Mouse (Mus musculus) cerebellum, adult 2 months (tissue): ENCODE measurements at regions not wholly inside any gene's neighbourhood (a gene's known extent, or its start where the extent isn't known, plus 50 kb on each side); places are given as distances from the start of the nearest gene placed in this dataset.
A peak's percentile ranks its signal among the peaks of the same experiment; 100 is the strongest.

Experiments
- DNase-seq, 2 experiments: peaks; one replicate each; pipeline ENCODE4 v3.0.0; 2021
- H3K27ac ChIP-seq: fragments of 200-500 bp; 2 replicates; pipeline ENCODE4 v1.5.1; 2012; ENCODE audit warnings: low read length, control low read depth, inconsistent platforms; ENCODE audit not compliant: insufficient read depth
- H3K27me3 ChIP-seq: fragments of 200-500 bp; 2 replicates; pipeline ENCODE4 v1.6.1; 2012; ENCODE audit warnings: inconsistent platforms, mild to moderate bottlenecking, low read length, moderate library complexity; ENCODE audit not compliant: control insufficient read depth, insufficient read depth
- H3K4me1 ChIP-seq: fragments of 200-500 bp; 2 replicates; pipeline ENCODE4 v1.6.1; 2011; ENCODE audit warnings: low read length; ENCODE audit not compliant: control insufficient read depth, insufficient read depth
- H3K4me3 ChIP-seq: fragments of 200-500 bp; replicated peaks from 2 replicates; pipeline ENCODE3; 2011; ENCODE audit warnings: mild to moderate bottlenecking, low read depth, low read length, control low read depth; ENCODE audit not compliant: insufficient read depth
- CTCF ChIP-seq: fragments of 200-500 bp; IDR thresholded peaks from 2 replicates; pipeline ENCODE4 v1.5.1; 2011; ENCODE audit warnings: low read depth, mild to moderate bottlenecking, control low read depth, low read length, moderate library complexity, borderline replicate concordance; ENCODE audit not compliant: insufficient read depth
- POLR2A ChIP-seq: fragments of 200-500 bp; IDR thresholded peaks from 2 replicates; pipeline ENCODE4 v1.6.1; 2011; ENCODE audit warnings: low read length, control low read depth, borderline replicate concordance; ENCODE audit not compliant: insufficient read depth
- WGBS: fragments of 180-500 bp; shearing (Covaris S2); methylation state at CpG from one replicate; pipeline ENCODE4 v1.1.7; 2018; 5-methylcytosine and 5-hydroxymethylcytosine counted together

- TF ChIP-seq POLR2A = no peak
- no peak for TF ChIP-seq CTCF
- Histone ChIP-seq H3K27me3 (no peaks in the 10 kb centered on the region; the same call in 1 of the 2 replicates), H3K4me1 (peaks cover 3% of the 10 kb centered on the region; the same call in 1 of the 2 replicates), H3K4me3 (no peak overlapping the region), H3K27ac (no peak overlapping the region)
- peak; percentile 34 to 67 for DNase-seq
- 48% methylated on average over 13 of the region's 13 CpGs for WGBS
Observed at GRCm38 (mm10) chr17:62507766-62508485, 373.2 kb downstream of the Efna5 start.

DNA sequence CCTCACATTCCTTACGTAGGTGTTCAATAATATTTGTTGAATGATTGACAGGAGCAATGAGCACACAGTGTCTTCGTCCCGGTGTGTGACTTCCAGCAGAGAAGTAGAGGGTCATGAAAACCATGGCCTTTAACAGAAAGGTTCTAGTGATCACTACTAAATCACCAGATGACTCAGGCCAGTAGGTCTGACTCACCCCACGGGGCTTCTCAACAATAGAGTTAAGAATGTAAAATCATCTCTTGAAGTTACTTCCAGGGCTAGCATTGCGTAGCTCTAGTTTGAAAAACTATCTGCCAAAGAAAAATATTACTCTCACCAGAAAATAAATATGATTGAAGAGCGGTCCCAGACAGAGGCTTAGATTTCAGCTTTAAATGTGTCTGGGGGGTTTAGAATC is 376.4 kb downstream of the Efna5 start:
- H3K27me3 ChIP-seq = no peaks in the 10 kb centered on the region; the same call in 1 of the 2 replicates
- no peak overlapping the region for H3K27ac ChIP-seq
- peaks cover 3% of the 10 kb centered on the region; the same call in 1 of the 2 replicates for H3K4me1 ChIP-seq
- H3K4me3 ChIP-seq = no peak overlapping the region
- TF ChIP-seq POLR2A (no peak), CTCF (no peak)
- 75% methylated on average over 6 of the region's 6 CpGs for WGBS
- no peak for DNase-seq

GRCm38 (mm10) chr17:62470739-62471138 is 410.4 kb downstream of the Efna5 start:
- no peak for TF ChIP-seq CTCF
- no peak for TF ChIP-seq POLR2A
- no peaks in the 10 kb centered on the region for H3K4me1 ChIP-seq

DNA sequence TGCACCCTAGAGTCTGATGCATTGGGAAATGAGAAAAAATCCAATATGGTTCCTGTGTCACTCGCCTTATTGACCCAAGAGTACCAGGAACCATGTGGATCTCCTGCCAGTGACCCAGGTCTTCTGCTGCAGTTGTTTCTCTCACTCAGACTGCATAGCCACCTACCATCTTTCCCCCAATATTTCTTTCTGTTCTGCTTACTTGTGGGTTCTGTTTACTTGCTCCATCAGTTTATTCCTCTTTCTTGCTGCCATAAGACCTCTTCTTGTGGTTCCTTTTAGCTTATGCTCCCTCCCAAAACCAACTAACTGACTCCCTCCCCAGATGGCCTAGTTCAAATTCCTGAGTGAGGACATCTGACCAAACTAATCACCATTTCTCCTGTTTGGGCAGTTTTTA is 411.8 kb downstream of the Efna5 start:
- DNase-seq = no peak
- WGBS = 84% methylated on average over 1 of the region's 1 CpGs
- Histone ChIP-seq H3K4me3 (no peak overlapping the region), H3K4me1 (no peaks in the 10 kb centered on the region), H3K27ac (no peak overlapping the region), H3K27me3 (no peaks in the 10 kb centered on the region)
- no peak for TF ChIP-seq CTCF

More at GRCm38 (mm10) chr17:62470739-62471138, 410.4 kb downstream of the Efna5 start:
- 84% methylated on average over 5 of the region's 5 CpGs for WGBS
- no peaks in the 10 kb centered on the region for H3K27me3 ChIP-seq
- no peak overlapping the region for H3K27ac ChIP-seq
- H3K4me3 ChIP-seq = no peak overlapping the region
- DNase-seq = no peak

- TF ChIP-seq CTCF = no peak
- TF ChIP-seq POLR2A = no peak
- 90% methylated on average over 7 of the region's 7 CpGs for WGBS
- H3K4me3 ChIP-seq = no peak overlapping the region
- no peaks in the 10 kb centered on the region for H3K4me1 ChIP-seq
- no peak for DNase-seq
- H3K27me3 ChIP-seq = no peaks in the 10 kb centered on the region
- H3K27ac ChIP-seq = no peak overlapping the region
Observed at GRCm38 (mm10) chr17:62468859-62469258, 412.3 kb downstream of the Efna5 start.

- no peaks in the 10 kb centered on the region for H3K27me3 ChIP-seq
- H3K27ac ChIP-seq = no peak overlapping the region
- TF ChIP-seq POLR2A = no peak
- TF ChIP-seq CTCF = no peak
- WGBS = 89% methylated on average over 5 of the region's 5 CpGs
- H3K4me3 ChIP-seq = no peak overlapping the region
- no peaks in the 10 kb centered on the region for H3K4me1 ChIP-seq
- DNase-seq = no peak
Observed at GRCm38 (mm10) chr17:62467072-62467471, 414.0 kb downstream of the Efna5 start.

DNA sequence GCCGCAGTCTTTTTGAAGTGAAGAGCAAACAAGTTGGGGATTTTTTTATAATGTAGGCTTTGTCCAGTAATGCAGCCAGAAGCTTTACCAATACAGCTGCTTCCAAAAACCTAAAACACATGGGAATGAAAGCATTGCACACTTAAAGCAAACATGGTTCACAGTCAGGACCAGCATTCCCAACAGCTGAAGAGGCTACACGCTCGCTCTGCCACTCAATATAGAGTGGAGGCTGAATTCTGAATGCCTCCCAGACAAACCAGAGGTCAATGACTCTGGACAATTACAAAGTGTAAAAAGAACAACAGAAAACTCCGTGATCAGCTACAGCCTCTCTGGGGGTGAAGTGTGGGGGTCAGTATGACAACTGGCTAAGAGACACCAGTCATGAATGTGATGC is 416.1 kb downstream of the Efna5 start:
- 78% methylated on average over 4 of the region's 4 CpGs for WGBS

GRCm38 (mm10) chr17:62464228-62464627 is 416.9 kb downstream of the Efna5 start:
- H3K27me3 ChIP-seq = no peaks in the 10 kb centered on the region
- DNase-seq = no peak
- no peak overlapping the region for H3K4me3 ChIP-seq
- H3K27ac ChIP-seq = no peak overlapping the region
- 61% methylated on average over 4 of the region's 4 CpGs for WGBS
- no peaks in the 10 kb centered on the region for H3K4me1 ChIP-seq
- TF ChIP-seq POLR2A (no peak), CTCF (no peak)

More for the DNA sequence above, 416.1 kb downstream of the Efna5 start:
- Histone ChIP-seq H3K27me3 (no peaks in the 10 kb centered on the region), H3K27ac (no peak overlapping the region), H3K4me3 (no peak overlapping the region), H3K4me1 (no peaks in the 10 kb centered on the region)
- DNase-seq = no peak
- TF ChIP-seq CTCF (no peak), POLR2A (no peak)
